Mouse (Mus musculus) heart, postnatal 4 days (tissue): ENCODE measurements around the gene Sphk2. TPM values are rescaled to one million over a fixed set of nuclear protein-coding genes. Genes with fewer than 3 reads are reported as not detected.

Source experiments
- total RNA-seq, 2 experiments: library from RNA; stranded (reverse); gene quantifications; 2 replicates each; pipeline ENCODE4 v1.2.3; 2021

Sphk2 gene
- total RNA-seq, 2 experiments from 2014 or later = 14.2 to 16.7 TPM

Other genes with a start within 250 kb of the Sphk2 start
- gene Tulp2, start 236.1 kb downstream of the Sphk2 start, total RNA-seq = 1 to 10 TPM in 1 of 2 experiments, not detected in 1; 1.1 TPM
- 1 to 10 TPM; 2.0 to 2.1 TPM for gene Gm45808, start 231.2 kb downstream of the Sphk2 start, total RNA-seq
- gene Dhdh, start 229.2 kb downstream of the Sphk2 start, total RNA-seq = 1 to 10 TPM; 3.5 to 4.7 TPM
- gene Nucb1, start 207.6 kb downstream of the Sphk2 start, total RNA-seq = 100 to 1,000 TPM; 121 to 131 TPM
- 10 to 100 TPM; 40.7 to 42.1 TPM for gene Ppp1r15a, start 191.7 kb downstream of the Sphk2 start, total RNA-seq
- gene Plekha4, start 191.7 kb downstream of the Sphk2 start, total RNA-seq = 1 to 10 TPM; 3.6 to 4.0 TPM
- gene Hsd17b14, start 163.1 kb downstream of the Sphk2 start, total RNA-seq = under 1 TPM in 1 of 2 experiments, not detected in 1; 0.20 TPM
- gene Bcat2, start 147.8 kb downstream of the Sphk2 start, total RNA-seq = 10 to 100 TPM; 56.1 to 64.7 TPM
- not detected for gene Fgf21, start 102.5 kb downstream of the Sphk2 start, total RNA-seq
- gene Fut1, start 100.7 kb downstream of the Sphk2 start, total RNA-seq = not detected
- gene Izumo1, start 96.2 kb downstream of the Sphk2 start, total RNA-seq = under 1 TPM; 0.56 to 0.60 TPM
- 10 to 100 TPM; 50.0 to 50.5 TPM for gene Rasip1, start 90.5 kb downstream of the Sphk2 start, total RNA-seq
- gene Mamstr, start 78.0 kb downstream of the Sphk2 start, total RNA-seq = 10 to 100 TPM in 1 of 2 experiments, 1 to 10 TPM in 1; 8.8 to 11.7 TPM
- gene Fut2, start 51.6 kb downstream of the Sphk2 start, total RNA-seq = not detected
- gene Ntn5, start 34.0 kb downstream of the Sphk2 start, total RNA-seq = not detected
- gene Sec1, start 23.6 kb downstream of the Sphk2 start, total RNA-seq = under 1 TPM; 0.14 to 0.18 TPM
- gene Car11, start 18.2 kb downstream of the Sphk2 start, total RNA-seq = 1 to 10 TPM; 4.5 to 5.0 TPM
- 10 to 100 TPM; 22.6 to 25.1 TPM for gene Dbp, start 12.9 kb downstream of the Sphk2 start, total RNA-seq
- 100 to 1,000 TPM; 787 to 798 TPM for gene Rpl18, start 2.5 kb downstream of the Sphk2 start, total RNA-seq
- gene Fam83e, start 3.2 kb upstream of the Sphk2 start, total RNA-seq = under 1 TPM; 0.38 to 0.43 TPM
- not detected for gene Spaca4, start 7.8 kb upstream of the Sphk2 start, total RNA-seq
- under 1 TPM; 0.10 to 0.16 TPM for gene Lmtk3, start 65.7 kb upstream of the Sphk2 start, total RNA-seq
- not detected for gene Sult2b1, start 66.7 kb upstream of the Sphk2 start, total RNA-seq
- 100 to 1,000 TPM; 105 to 107 TPM for gene Cyth2, start 96.6 kb upstream of the Sphk2 start, total RNA-seq
- under 1 TPM; 0.34 to 0.38 TPM for gene Kcnj14, start 106.8 kb upstream of the Sphk2 start, total RNA-seq
- gene Grwd1, start 112.9 kb upstream of the Sphk2 start, total RNA-seq = 10 to 100 TPM; 19.3 to 19.9 TPM
- 100 to 1,000 TPM; 118 to 130 TPM for gene Kdelr1, start 154.8 kb upstream of the Sphk2 start, total RNA-seq
- under 1 TPM; 0.52 to 0.63 TPM for gene Grin2d, start 160.4 kb upstream of the Sphk2 start, total RNA-seq
- 1 to 10 TPM in 1 of 2 experiments, under 1 TPM in 1; 0.90 to 1.3 TPM for gene Syngr4, start 178.7 kb upstream of the Sphk2 start, total RNA-seq
- gene Tmem143, start 178.9 kb upstream of the Sphk2 start, total RNA-seq = 10 to 100 TPM; 36.9 to 43.9 TPM
- 10 to 100 TPM; 38.0 to 42.1 TPM for gene Emp3, start 203.4 kb upstream of the Sphk2 start, total RNA-seq
- 1 to 10 TPM; 1.6 TPM for gene Ccdc114, start 206.1 kb upstream of the Sphk2 start, total RNA-seq